Mouse (Mus musculus) c-Kit-positive CD71-positive TER-119-positive erythroid progenitor cells, embryonic 14.5 days (primary cell): ENCODE data around the gene Mtcl1.

Source experiments
- DNase-seq: peaks from one replicate; pipeline ENCODE4 v3.0.0-alpha.2; 2013; ENCODE audit warnings: low spot score

Gene Mtcl1

GRCm38 (mm10) chr17:66407833-66408232 is 41.7 kb downstream of the Mtcl1 start:
- DNase-seq = no peak

- no peak for DNase-seq
Observed at GRCm38 (mm10) chr17:66405601-66406000, 43.9 kb downstream of the Mtcl1 start.

- no peak for DNase-seq
Observed at GRCm38 (mm10) chr17:66404883-66405590, 44.5 kb downstream of the Mtcl1 start.

GRCm38 (mm10) chr17:66402791-66403470 is 46.6 kb downstream of the Mtcl1 start:
- no peak for DNase-seq

- DNase-seq = no peak
Observed at GRCm38 (mm10) chr17:66401596-66402265, 47.8 kb downstream of the Mtcl1 start.

GRCm38 (mm10) chr17:66399780-66400179 is 49.8 kb downstream of the Mtcl1 start:
- DNase-seq = no peak

- DNase-seq = no peak
Observed at GRCm38 (mm10) chr17:66394571-66394970, 55.0 kb downstream of the Mtcl1 start.

GRCm38 (mm10) chr17:66388307-66388706 is 61.2 kb downstream of the Mtcl1 start:
- no peak for DNase-seq

- DNase-seq = no peak
Observed at GRCm38 (mm10) chr17:66381338-66381737, 68.2 kb downstream of the Mtcl1 start.

- no peak for DNase-seq
Observed at GRCm38 (mm10) chr17:66379900-66380857, 69.4 kb downstream of the Mtcl1 start.

- DNase-seq = no peak
Observed at GRCm38 (mm10) chr17:66379308-66379707, 70.2 kb downstream of the Mtcl1 start.

GRCm38 (mm10) chr17:66378127-66378526 is 71.4 kb downstream of the Mtcl1 start:
- no peak for DNase-seq

- DNase-seq = no peak
Observed at GRCm38 (mm10) chr17:66374633-66375272, 74.8 kb downstream of the Mtcl1 start.

- no peak for DNase-seq
Observed at GRCm38 (mm10) chr17:66370867-66371266, 78.7 kb downstream of the Mtcl1 start.

- DNase-seq = no peak
Observed at GRCm38 (mm10) chr17:66369777-66370176, 79.8 kb downstream of the Mtcl1 start.

GRCm38 (mm10) chr17:66368127-66368526 is 81.4 kb downstream of the Mtcl1 start:
- DNase-seq = no peak

GRCm38 (mm10) chr17:66365664-66366063 is 83.9 kb downstream of the Mtcl1 start:
- DNase-seq = no peak

- DNase-seq = no peak
Observed at GRCm38 (mm10) chr17:66365293-66365642, 84.3 kb downstream of the Mtcl1 start.

- no peak for DNase-seq
Observed at GRCm38 (mm10) chr17:66364525-66365292, 84.8 kb downstream of the Mtcl1 start.

GRCm38 (mm10) chr17:66363852-66364524 is 85.6 kb downstream of the Mtcl1 start:
- DNase-seq = no peak
